Mouse (Mus musculus): Measurements from ENCODE around the gene Kcnk10.

DNA sequence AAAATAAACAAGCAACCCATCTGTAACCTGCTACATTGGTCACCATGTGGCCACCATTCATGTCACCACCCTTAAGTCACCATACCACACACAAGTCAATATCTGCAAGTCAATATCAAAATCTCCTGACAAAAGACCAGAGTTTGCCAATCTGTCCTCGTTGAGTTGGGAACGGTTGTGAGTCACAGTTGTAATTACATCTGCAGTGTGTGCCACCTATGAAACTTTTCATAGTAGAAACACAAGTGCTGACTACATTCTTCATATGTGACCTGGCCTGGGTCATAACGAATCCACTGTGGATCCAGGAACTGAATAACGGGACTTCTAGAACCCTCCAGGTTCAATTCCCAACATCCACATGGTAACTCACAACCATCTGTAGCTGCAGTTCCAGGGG is 14.8 kb downstream of the Kcnk10 start:
- TF ChIP-seq CTCF (IDR thresholded peaks at IDR 0.05; ENCODE audit: borderline replicate concordance, control insufficient read depth, extremely low read depth, insufficient read depth, low read length, poor library complexity) (no peak), POLR2A (IDR thresholded peaks at IDR 0.05; ENCODE audit: control insufficient read depth, extremely low read depth, insufficient read depth, low read length, poor library complexity) (no peak)

Measured in thymus, adult 2 months (tissue).